Mouse (Mus musculus) WW6 (cell line): ENCODE measurements at regions not wholly inside any gene's neighbourhood (a gene's known extent, or its start where the extent isn't known, plus 50 kb on each side); places are given as distances from the start of the nearest gene placed in this dataset.

Source experiments
- DNase-seq: peaks from one replicate; pipeline ENCODE4 v3.0.0-alpha.2; 2013; ENCODE audit warnings: low read depth, low spot score

DNA sequence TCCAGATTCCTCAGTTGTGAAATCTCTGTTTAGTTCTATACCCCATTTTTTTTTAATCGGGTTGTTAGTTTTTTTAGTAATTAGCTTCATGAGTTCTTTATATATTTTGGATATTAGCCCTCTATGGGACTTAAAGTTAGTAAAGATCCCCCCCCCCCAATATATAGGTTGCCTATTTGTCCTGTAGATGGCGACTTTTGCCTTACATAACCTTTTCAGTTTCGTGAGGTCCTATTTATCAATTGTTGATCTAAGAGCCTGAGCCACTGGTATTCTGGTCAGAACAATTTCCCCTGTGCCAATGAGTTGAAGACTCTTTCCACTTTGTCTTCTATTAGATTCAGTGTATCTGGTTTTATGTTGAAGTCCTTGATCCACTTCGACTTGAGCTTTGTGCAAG, 80.0 kb upstream of the Hpgds start:
- no peak for DNase-seq

DNA sequence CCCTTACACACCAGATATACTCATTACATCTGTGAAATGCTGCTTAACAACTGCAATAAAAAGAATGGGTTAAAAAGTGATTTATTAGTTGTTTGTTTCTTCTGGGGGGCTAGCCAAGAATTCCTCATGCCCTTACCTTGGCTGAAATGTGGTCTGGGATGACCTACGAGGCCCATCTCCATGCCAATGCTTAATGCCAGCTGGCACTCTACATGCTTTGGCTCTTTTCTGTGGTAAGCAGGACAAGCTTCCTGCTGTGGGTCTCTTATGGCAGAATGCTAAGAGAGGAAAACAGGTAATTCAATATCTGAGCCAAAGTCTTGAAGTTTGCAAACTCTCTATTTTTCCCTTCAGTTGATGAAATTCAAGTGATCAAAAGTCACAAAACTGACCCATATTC, 117.9 kb upstream of the Hpgds start:
- DNase-seq: no peak

- DNase-seq: peak; percentile 14
These were observed 110.2 kb upstream of the C130060K24Rik start for GRCm38 (mm10) chr6:65270723-65271122.

- DNase-seq: no peak
These were observed 70.7 kb upstream of the C130060K24Rik start for GRCm38 (mm10) chr6:65310176-65310575.

- no peak for DNase-seq
These were observed 69.9 kb upstream of the C130060K24Rik start for GRCm38 (mm10) chr6:65310840-65311620.

- DNase-seq: no peak
These were observed 69.1 kb upstream of the C130060K24Rik start for GRCm38 (mm10) chr6:65311778-65312177.
